Mouse (Mus musculus) small intestine, adult 2 months (tissue): ENCODE results near the gene Olfr1445. TPM values are rescaled to one million over a fixed set of nuclear protein-coding genes. Genes with fewer than 3 reads are reported as not detected.

Experiments
- H3K27ac ChIP-seq: fragments of 200-500 bp; 2 replicates; pipeline ENCODE4 v1.5.1; 2012; ENCODE audit warnings: low read depth, low read length, control low read depth, inconsistent platforms; ENCODE audit not compliant: insufficient read depth
- H3K27me3 ChIP-seq: fragments of 200-500 bp; 2 replicates; pipeline ENCODE4 v1.6.1; 2012; ENCODE audit warnings: mild to moderate bottlenecking, moderate library complexity, low read length, inconsistent platforms; ENCODE audit not compliant: control insufficient read depth, insufficient read depth
- H3K36me3 ChIP-seq: fragments of 200-500 bp; 2 replicates; pipeline ENCODE4 v1.6.1; 2012; ENCODE audit warnings: mild to moderate bottlenecking, low read length, control low read depth, inconsistent platforms; ENCODE audit not compliant: control insufficient read depth, insufficient read depth
- H3K4me1 ChIP-seq: fragments of 200-500 bp; 2 replicates; pipeline ENCODE4 v1.6.1; 2012; ENCODE audit warnings: low read length, inconsistent platforms, mixed read lengths; ENCODE audit not compliant: control insufficient read depth, insufficient read depth, insufficient read length
- H3K4me3 ChIP-seq: fragments of 200-500 bp; 2 replicates; pipeline ENCODE4 v1.5.1; 2012; ENCODE audit warnings: low read depth, mild to moderate bottlenecking, control low read depth, inconsistent platforms, low read length, moderate library complexity
- CTCF ChIP-seq: fragments of 200-500 bp; IDR thresholded peaks from 2 replicates; pipeline ENCODE4 v1.5.1; 2012; ENCODE audit warnings: low read depth, mild to moderate bottlenecking, control low read depth, inconsistent platforms, low read length, moderate library complexity, mixed read lengths; ENCODE audit not compliant: insufficient replicate concordance, insufficient read length; ENCODE audit errors: extremely low read depth
- POLR2A ChIP-seq: fragments of 200-500 bp; IDR thresholded peaks from 2 replicates; pipeline ENCODE4 v1.6.1; 2012; ENCODE audit warnings: low read depth, mild to moderate bottlenecking, control low read depth, inconsistent platforms, low read length, moderate library complexity
- WGBS: fragments of 180-500 bp; shearing (Covaris S2); methylation state at CpG from one replicate; pipeline ENCODE4 v1.1.7; 2018; 5-methylcytosine and 5-hydroxymethylcytosine counted together
- polyA plus RNA-seq: library from polyadenylated mRNA; depleted of rRNA; stranded (reverse); fragments of >200 nt; gene quantifications from 2 replicates; pipeline ENCODE4 v1.2.3, GENCODE M21; 2012; rRNA removed

Gene Olfr1445
- polyA plus RNA-seq = not detected in 2 replicates

GRCm38 (mm10) chr19:12883555-12883954, at the start of gene Olfr1445:
TSS of gene Olfr1445 (plus strand) at chr19:12883855.
- Histone ChIP-seq H3K4me3 (no peak within 1 kb of the TSS), H3K4me1 (no peaks in the 10 kb centered on the region), H3K27me3 (no peaks in the 10 kb centered on the region), H3K27ac (no peak within 1 kb of the TSS), H3K36me3 (no peaks in the 10 kb centered on the region)
- 83% methylated on average over 2 of the region's 2 CpGs for WGBS
- no peak for TF ChIP-seq CTCF
- no peak for TF ChIP-seq POLR2A

GRCm38 (mm10) chr19:12838507-12838906, 45.1 kb upstream of the Olfr1445 start:
- Histone ChIP-seq H3K4me1 (no peaks in the 10 kb centered on the region), H3K4me3 (no peak overlapping the region), H3K36me3 (no peaks in the 10 kb centered on the region), H3K27me3 (no peaks in the 10 kb centered on the region), H3K27ac (no peak overlapping the region)
- WGBS = 80% methylated on average over 1 of the region's 1 CpGs
- no peak for TF ChIP-seq POLR2A
- no peak for TF ChIP-seq CTCF

- no peak within 1 kb of the TSS for H3K27ac ChIP-seq
- no peak within 1 kb of the TSS for H3K4me3 ChIP-seq
- H3K36me3 ChIP-seq = no peaks in the 10 kb centered on the region
- TF ChIP-seq CTCF (no peak), POLR2A (no peak)
- no peaks in the 10 kb centered on the region for H3K27me3 ChIP-seq
- H3K4me1 ChIP-seq = no peaks in the 10 kb centered on the region
These were observed 37.3 kb upstream of the Olfr1445 start, which contains the start of gene Gm5244 for GRCm38 (mm10) chr19:12846382-12846781. TSS of gene Gm5244 (plus strand) at chr19:12846682.

GRCm38 (mm10) chr19:12856983-12857382, 26.7 kb upstream of the Olfr1445 start, which contains the start of gene Olfr1444:
TSS of gene Olfr1444 (plus strand) at chr19:12857283.
- Histone ChIP-seq H3K4me3 (no peak within 1 kb of the TSS), H3K27me3 (no peaks in the 10 kb centered on the region), H3K4me1 (no peaks in the 10 kb centered on the region), H3K27ac (no peak within 1 kb of the TSS), H3K36me3 (no peaks in the 10 kb centered on the region)
- TF ChIP-seq CTCF (no peak), POLR2A (no peak)
- 58% methylated on average over 1 of the region's 1 CpGs for WGBS

- 76% methylated on average over 1 of the region's 1 CpGs for WGBS
- H3K4me1 ChIP-seq = no peaks in the 10 kb centered on the region
- no peak within 1 kb of the TSS for H3K4me3 ChIP-seq
- H3K27ac ChIP-seq = no peak within 1 kb of the TSS
- no peaks in the 10 kb centered on the region for H3K27me3 ChIP-seq
- TF ChIP-seq CTCF (no peak), POLR2A (no peak)
- no peaks in the 10 kb centered on the region for H3K36me3 ChIP-seq
These were observed 9.8 kb downstream of the Olfr1445 start, which contains the start of gene Olfr1446 for GRCm38 (mm10) chr19:12893424-12893823. TSS of gene Olfr1446 (minus strand) at chr19:12893524.

- WGBS = 94% methylated on average over 1 of the region's 1 CpGs
- no peaks in the 10 kb centered on the region for H3K4me1 ChIP-seq
These were observed 20.0 kb downstream of the Olfr1445 start, which contains the start of gene Olfr1447 for GRCm38 (mm10) chr19:12903643-12904042. TSS of gene Olfr1447 (minus strand) at chr19:12903743.

GRCm38 (mm10) chr19:12924319-12924718, 40.7 kb downstream of the Olfr1445 start, which contains the start of gene Olfr1448:
TSS of gene Olfr1448 (minus strand) at chr19:12924419.
- TF ChIP-seq POLR2A (no peak), CTCF (no peak)
- Histone ChIP-seq H3K4me1 (no peaks in the 10 kb centered on the region), H3K27me3 (no peaks in the 10 kb centered on the region), H3K27ac (no peak within 1 kb of the TSS), H3K4me3 (no peak within 1 kb of the TSS), H3K36me3 (no peaks in the 10 kb centered on the region)
- 72% methylated on average over 1 of the region's 1 CpGs for WGBS

More at GRCm38 (mm10) chr19:12903643-12904042, 20.0 kb downstream of the Olfr1445 start, which contains the start of gene Olfr1447:
- H3K27ac ChIP-seq = no peak within 1 kb of the TSS
- no peaks in the 10 kb centered on the region for H3K36me3 ChIP-seq
- H3K4me3 ChIP-seq = no peak within 1 kb of the TSS
- TF ChIP-seq CTCF (no peak), POLR2A (no peak)
- no peaks in the 10 kb centered on the region for H3K27me3 ChIP-seq
